Mouse (Mus musculus) R1 (cell line): ENCODE data around the gene Amigo3.
A peak's percentile ranks its signal among the peaks of the same experiment; 100 is the strongest.

Experiments used
- DNase-seq: peaks from one replicate; pipeline ENCODE4 v3.0.0-alpha.2; 2018; ENCODE audit warnings: low read depth, low spot score

Amigo3 gene

GRCm38 (mm10) chr9:108052885-108053664, at the start of gene Amigo3:
TSS of gene Amigo3 (plus strand) at chr9:108053159.
- DNase-seq: peak; percentile 97

GRCm38 (mm10) chr9:108003531-108003890, 49.4 kb upstream of the Amigo3 start:
- peak; percentile 33 for DNase-seq

GRCm38 (mm10) chr9:108008041-108008440, 44.9 kb upstream of the Amigo3 start:
- DNase-seq: peak; percentile 32

GRCm38 (mm10) chr9:108010385-108010784, 42.6 kb upstream of the Amigo3 start:
- peak; percentile 36 for DNase-seq

- peak; percentile 70 for DNase-seq
Observed at GRCm38 (mm10) chr9:108013577-108013976, 39.4 kb upstream of the Amigo3 start.

- no peak for DNase-seq
Observed at GRCm38 (mm10) chr9:108017127-108017526, 35.8 kb upstream of the Amigo3 start.

- DNase-seq: no peak
Observed at GRCm38 (mm10) chr9:108020741-108021140, 32.2 kb upstream of the Amigo3 start.

- DNase-seq: no peak
Observed at GRCm38 (mm10) chr9:108023216-108023615, 29.7 kb upstream of the Amigo3 start.

GRCm38 (mm10) chr9:108026584-108026983, 26.4 kb upstream of the Amigo3 start:
- no peak for DNase-seq

GRCm38 (mm10) chr9:108027867-108028266, 25.1 kb upstream of the Amigo3 start:
- DNase-seq: peak; percentile 62

- peak; percentile 92 for DNase-seq
Observed at GRCm38 (mm10) chr9:108032126-108032525, 20.8 kb upstream of the Amigo3 start.

GRCm38 (mm10) chr9:108035331-108036156, 17.4 kb upstream of the Amigo3 start:
- peak; percentile 65 for DNase-seq

GRCm38 (mm10) chr9:108044751-108045492, 8.0 kb upstream of the Amigo3 start:
- peak; percentile 74 for DNase-seq

GRCm38 (mm10) chr9:108046582-108046981, 6.4 kb upstream of the Amigo3 start:
- no peak for DNase-seq

- DNase-seq: no peak
Observed at GRCm38 (mm10) chr9:108047601-108048565, 5.1 kb upstream of the Amigo3 start.

GRCm38 (mm10) chr9:108048566-108048955, 4.4 kb upstream of the Amigo3 start:
- no peak for DNase-seq

GRCm38 (mm10) chr9:108049016-108049455, 3.9 kb upstream of the Amigo3 start, which contains the start of gene Gmppb:
TSS of gene Gmppb (plus strand) at chr9:108049242.
- peak; percentile 99 for DNase-seq

- DNase-seq: no peak
Observed at GRCm38 (mm10) chr9:108049561-108050251, 3.3 kb upstream of the Amigo3 start.

GRCm38 (mm10) chr9:108051184-108051930, 1.6 kb upstream of the Amigo3 start:
- no peak for DNase-seq

GRCm38 (mm10) chr9:108051931-108052220, 1.1 kb upstream of the Amigo3 start:
- no peak for DNase-seq
